Mouse (Mus musculus) heart, embryonic 15.5 days (tissue): Measurements from ENCODE around the gene Olfr923. TPM values are rescaled to one million over a fixed set of nuclear protein-coding genes. Genes with fewer than 3 reads are reported as not detected.

Source experiments
- polyA plus RNA-seq: library from polyadenylated mRNA; unstranded; fragments of >200 nt; fragmentation: Nextera tagmentation; extraction: Ambion mirVana; gene quantifications from 2 replicates; pipeline ENCODE4 v1.2.1, GENCODE M21; 2015

The Olfr923 gene
- polyA plus RNA-seq, 1 experiment from 2014 or later, result not detected

Other genes with a start within 250 kb of the Olfr923 start
- gene Olfr912, start 246.4 kb upstream of the Olfr923 start, polyA plus RNA-seq, result not detected in 2 replicates
- gene Olfr913, start 233.8 kb upstream of the Olfr923 start, polyA plus RNA-seq, result not detected in 2 replicates
- gene Olfr914, start 221.4 kb upstream of the Olfr923 start, polyA plus RNA-seq, result not detected in 2 replicates
- gene Olfr916, start 166.7 kb upstream of the Olfr923 start, polyA plus RNA-seq, result not detected in 2 replicates
- not detected in 2 replicates for gene Olfr917, start 160.7 kb upstream of the Olfr923 start, polyA plus RNA-seq
- not detected in 2 replicates for gene Olfr918, start 151.9 kb upstream of the Olfr923 start, polyA plus RNA-seq
- gene Olfr919, start 122.9 kb upstream of the Olfr923 start, polyA plus RNA-seq, result not detected in 2 replicates
- gene Vwa5a, start 108.3 kb upstream of the Olfr923 start, polyA plus RNA-seq, result 19.8 and 24.0 TPM in 2 replicates
- gene Olfr920, start 74.2 kb upstream of the Olfr923 start, polyA plus RNA-seq, result 0.03 TPM in 1 of 2 replicates, not detected in the other
- not detected in 2 replicates for gene Olfr921, start 53.5 kb upstream of the Olfr923 start, polyA plus RNA-seq
- not detected in 2 replicates for gene Olfr922, start 11.9 kb upstream of the Olfr923 start, polyA plus RNA-seq
- not detected in 2 replicates for gene Olfr924, start 17.9 kb downstream of the Olfr923 start, polyA plus RNA-seq
- gene Olfr26, start 28.5 kb downstream of the Olfr923 start, polyA plus RNA-seq, result not detected in 2 replicates
- gene Olfr926, start 50.6 kb downstream of the Olfr923 start, polyA plus RNA-seq, result not detected in 2 replicates
- gene Olfr930, start 103.3 kb downstream of the Olfr923 start, polyA plus RNA-seq, result not detected in 2 replicates
- not detected in 2 replicates for gene Olfr933, start 145.8 kb downstream of the Olfr923 start, polyA plus RNA-seq
- not detected in 2 replicates for gene Olfr934, start 161.8 kb downstream of the Olfr923 start, polyA plus RNA-seq
- not detected in 2 replicates for gene Olfr935, start 173.1 kb downstream of the Olfr923 start, polyA plus RNA-seq
- gene Olfr146, start 196.8 kb downstream of the Olfr923 start, polyA plus RNA-seq, result not detected in 2 replicates
- gene Olfr937, start 238.4 kb downstream of the Olfr923 start, polyA plus RNA-seq, result not detected in 2 replicates